Mouse (Mus musculus) left cerebral cortex, postnatal 14 days (tissue): ENCODE results near the gene Slc24a3. TPM values are rescaled to one million over a fixed set of nuclear protein-coding genes. Genes with fewer than 3 reads are reported as not detected.
A peak's percentile ranks its signal among the peaks of the same experiment; 100 is the strongest.

Source experiments
- DNase-seq, 2 experiments: peaks; one replicate each; pipeline ENCODE4 v3.0.0; 2021 to 2022; ENCODE audit warnings: low spot score in 2 of 2, mixed read lengths in 1 of 2
- intact Hi-C: fragments of 180-260 bp; cut with DNase I; formaldehyde crosslinking; loops from one replicate; pipeline ENCODE4 v1.15.1; 2025
- total RNA-seq, 2 experiments: library from RNA; stranded (reverse); gene quantifications; 2 replicates each; pipeline ENCODE4 v1.2.3; 2021

Slc24a3 gene
- total RNA-seq, 2 experiments from 2014 or later = 159 to 160 TPM

DNA sequence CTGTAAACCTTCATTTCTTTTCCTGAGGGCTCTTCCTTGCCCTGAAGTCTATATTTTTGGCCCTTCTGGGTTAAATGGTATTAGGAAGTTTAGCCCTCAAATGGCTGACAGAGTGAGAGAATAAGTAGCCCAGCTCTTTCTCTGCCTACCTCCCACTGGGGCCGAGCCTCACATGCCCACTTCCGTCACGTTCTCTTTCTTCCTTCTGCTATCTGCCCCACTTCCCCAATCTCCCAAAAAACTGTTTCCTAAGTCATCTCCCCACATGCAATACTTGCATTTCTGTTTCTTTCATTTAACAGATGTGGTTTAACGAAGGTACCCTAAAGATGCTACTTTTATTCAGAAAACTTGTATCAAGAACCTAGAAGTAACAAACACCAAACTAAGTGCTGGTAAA lies 406.6 kb downstream of the Slc24a3 start:
- no peak for DNase-seq
- intact Hi-C loops = no loop called here

DNA sequence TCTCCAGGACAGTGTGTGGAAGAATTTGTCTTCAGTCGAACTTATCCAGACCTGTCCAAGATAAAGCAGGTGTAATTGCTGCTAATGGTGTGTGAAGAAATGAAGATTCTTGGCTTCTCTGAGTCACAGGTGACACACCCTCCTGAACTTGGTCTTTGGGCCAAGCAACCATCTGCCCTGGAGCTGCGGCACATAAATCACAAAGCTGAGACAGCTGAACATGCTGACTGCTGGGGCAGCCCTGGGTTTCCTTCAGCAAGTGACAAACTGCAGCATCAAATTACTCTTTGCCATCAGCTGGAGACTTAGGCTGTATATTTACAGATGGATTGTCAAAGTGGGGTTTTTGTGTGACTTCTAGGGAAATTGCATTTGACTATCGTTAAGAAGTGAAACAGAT lies 415.5 kb downstream of the Slc24a3 start:
- intact Hi-C loops = no loop called here
- no peak for DNase-seq

DNA sequence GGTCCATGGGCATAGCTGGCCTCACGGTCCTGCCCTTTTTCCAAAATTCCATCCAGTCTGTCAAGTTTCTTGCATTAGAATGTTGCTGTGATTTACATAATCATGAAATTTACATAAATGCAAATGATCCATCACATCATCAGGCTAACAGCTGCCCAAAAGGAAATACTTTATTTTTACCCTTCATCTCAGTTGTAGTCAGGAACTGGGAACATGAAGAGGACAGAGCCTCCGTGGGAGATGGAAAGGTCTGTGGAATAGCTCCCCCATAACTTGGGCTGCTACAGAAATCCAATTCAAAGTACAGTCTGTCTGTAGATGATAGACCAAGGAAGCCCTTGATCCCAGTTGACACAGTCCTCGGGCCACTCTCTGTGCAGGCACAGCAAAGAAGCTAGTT lies 417.9 kb downstream of the Slc24a3 start:
- intact Hi-C loops = loop anchor here (5.0 kb wide), 2 partner anchors 68 to 948 kb away; no protein-coding TSS in a partner anchor
- peak; percentile 12 to 38 for DNase-seq

DNA sequence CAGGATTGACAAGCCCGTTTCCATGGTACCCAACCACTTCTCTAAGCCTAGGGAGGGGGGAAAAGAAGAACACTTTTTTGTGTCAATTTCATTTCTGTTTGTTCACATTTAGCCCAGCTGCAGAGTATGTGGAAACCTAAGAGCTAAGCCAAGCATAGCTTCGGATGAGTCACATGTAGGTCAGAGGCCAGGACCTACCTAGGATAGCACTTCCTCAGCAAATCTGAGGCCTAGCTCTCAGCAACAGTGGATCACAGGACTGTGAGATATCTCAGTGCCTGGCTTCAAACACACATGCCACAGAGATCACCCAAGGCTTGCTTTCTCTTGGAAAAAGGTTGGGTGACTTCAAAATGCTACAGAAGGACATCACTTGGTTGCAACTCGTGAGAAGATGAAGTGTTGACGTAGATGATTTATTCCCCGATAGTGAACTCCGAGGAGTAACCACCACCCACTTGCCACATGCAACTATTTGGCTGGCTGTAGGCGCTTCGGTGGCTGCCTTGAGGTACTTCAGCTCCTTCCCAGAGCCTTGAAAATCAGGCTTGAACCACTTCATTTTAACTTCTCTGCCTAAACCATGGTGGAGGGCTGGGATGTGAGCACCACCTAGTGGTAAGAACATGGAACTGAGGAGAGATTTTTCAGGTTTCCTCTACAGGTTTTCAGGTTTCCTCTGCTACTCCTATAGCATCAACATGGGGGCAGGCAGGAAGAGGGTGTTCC lies 420.6 kb downstream of the Slc24a3 start:
- intact Hi-C loops = loop anchor here (2.0 to 5.0 kb wide), 3 partner anchors 71 to 951 kb away; no protein-coding TSS in a partner anchor
- peak; percentile 79 to 89 for DNase-seq

DNA sequence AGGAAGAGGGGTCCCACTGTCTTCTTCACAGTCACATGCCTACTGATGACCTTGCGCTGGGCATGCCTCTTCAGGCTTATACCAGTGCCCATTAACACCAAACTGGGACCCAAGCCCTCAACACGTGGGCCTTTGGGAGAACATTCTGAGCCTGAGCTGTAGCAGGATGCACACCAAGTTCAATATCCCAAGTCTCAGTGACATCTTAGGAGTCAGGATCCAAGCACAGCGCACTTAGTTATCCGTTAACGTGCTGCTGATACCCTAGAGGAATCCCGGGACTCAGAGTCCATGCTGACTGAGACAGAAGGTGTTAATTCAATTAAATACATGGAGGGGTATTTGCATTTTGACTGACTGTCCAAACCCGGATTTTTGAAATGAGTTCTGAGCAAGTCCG lies 424.3 kb downstream of the Slc24a3 start:
- intact Hi-C loops = no loop called here
- no peak for DNase-seq

DNA sequence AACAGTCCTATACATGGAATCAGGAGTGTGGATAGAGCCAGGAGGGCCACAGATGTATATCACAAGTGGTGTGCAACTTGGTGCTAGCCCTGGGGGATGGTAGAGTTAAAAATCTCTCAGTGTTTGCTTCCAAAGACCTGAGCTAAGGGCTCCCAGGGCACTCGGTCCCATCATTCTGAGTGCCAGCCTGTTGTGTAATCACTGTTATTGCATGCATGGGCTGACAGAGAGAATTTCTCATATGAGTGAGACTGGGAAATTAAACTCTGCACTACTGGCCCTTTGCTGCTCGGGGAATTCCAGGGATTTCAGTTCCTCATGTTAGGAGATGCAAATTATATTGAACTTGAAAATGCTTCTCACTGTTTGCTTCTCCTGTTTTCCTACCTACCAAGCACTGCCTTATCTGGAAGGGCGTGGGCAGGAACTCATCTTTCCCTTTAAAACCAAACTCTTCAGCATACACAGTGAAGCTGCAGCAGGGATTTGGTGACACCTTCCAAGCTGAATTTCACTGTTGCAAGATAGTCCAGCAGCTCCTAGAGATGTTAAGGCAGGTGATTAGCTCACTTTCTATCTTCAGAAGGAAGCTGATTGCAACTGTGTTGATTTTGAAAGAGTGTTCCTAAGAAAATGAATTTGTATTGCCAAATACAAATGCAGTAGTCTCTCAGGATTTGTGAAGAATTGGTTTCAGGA lies 426.2 kb downstream of the Slc24a3 start:
- intact Hi-C loops = no loop called here
- DNase-seq = no peak

DNA sequence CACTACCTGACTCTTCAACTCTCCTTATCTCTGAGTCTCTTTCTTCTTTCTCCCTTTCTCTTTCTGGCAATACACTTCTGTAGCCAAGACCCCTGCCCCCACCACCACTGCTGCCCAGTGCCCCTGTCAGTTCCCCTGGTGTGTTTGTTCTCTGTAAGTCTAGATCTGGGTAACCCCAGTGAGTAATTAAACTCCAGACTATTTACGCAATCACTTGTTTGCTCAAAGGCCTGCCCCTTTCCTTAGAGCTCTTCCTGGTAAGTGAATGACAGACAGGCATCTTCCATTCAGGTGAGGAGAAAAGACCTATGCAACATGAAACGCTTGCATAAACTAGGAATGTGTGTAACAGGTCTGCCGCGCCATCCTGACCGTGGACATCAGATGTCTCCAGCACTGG lies 430.3 kb downstream of the Slc24a3 start:
- no peak for DNase-seq
- intact Hi-C loops = no loop called here

DNA sequence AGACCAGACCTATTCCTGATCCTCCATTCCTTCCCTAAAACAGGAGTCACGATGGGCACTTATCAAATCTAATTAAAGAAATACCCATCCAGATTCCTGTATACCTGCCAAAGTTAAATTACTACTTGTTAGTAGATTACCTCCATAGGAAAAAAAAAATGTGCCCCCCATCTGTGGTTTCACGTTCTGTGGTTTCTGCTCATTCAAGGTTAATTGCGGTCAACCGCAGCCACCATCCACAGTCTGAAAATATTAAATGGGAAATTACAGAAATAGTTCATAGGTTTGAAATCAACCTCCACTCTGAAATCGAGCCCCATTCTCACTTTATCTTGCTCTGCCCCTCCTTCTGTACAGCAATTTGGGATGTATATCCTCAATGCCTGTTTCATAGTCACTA lies 440.3 kb downstream of the Slc24a3 start:
- DNase-seq = no peak
- intact Hi-C loops = no loop called here

DNA sequence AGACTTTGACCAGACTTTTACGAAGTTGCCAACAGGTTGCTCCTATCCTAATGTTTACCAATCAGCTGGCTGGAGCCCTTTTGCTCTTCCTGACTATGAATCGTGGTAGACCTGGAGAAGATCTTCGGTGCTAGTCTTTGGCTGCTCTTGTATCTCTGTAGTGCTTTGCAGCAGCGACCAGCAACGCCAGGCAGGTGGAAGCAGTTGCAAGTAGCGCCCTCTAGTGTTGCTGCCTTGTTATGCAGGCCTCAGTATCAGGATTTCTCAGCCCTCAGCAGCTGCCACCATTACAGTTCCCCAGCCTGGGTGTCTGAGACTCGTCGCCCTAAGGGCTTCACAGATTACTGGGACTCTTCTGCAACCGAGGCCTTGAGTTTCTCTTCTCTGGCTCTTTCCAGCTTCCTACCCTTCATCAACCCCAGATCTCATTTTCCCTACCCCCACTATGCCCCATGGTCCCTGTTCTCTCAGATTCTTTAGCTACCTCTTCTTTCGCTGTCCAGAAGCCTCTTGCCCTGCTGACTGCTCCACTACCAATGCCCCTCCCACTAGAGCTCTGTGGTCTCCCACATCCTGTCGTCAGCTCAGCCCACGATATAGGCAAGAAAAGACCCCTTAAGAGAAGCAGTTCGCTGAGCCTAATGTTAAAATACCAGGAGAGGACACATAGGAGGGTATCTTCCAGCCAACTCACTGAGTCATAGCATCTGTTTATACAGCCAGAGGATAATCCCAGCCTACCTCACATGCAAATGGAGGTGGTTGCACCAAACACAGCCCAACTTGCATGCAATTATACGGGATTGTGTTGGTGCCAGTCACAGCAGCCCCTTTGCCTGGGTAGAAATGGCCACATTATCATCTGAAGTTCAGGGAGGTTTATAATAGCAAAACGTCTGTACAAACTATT lies 443.5 kb downstream of the Slc24a3 start:
- peak in 1 of 2 experiments; percentile 66 for DNase-seq
- intact Hi-C loops = no loop called here

DNA sequence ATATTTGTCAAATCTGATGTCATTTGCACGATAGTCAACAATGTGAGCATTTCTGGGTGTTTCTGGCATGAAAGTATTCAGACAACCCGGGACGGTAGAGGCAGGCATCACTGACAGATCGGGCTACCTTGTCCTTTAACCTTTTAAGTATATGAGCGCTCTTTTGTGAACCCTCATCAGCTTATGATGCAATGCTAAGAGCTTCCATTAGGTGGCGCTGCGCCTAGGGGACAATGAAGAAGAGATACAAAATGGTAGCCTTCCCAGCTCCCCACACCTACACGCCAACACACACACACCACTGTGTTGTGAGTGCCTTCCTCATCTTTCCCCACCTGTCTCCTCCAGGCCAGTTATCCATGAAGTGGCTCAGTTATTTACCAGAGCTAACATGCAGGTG lies 445.4 kb downstream of the Slc24a3 start:
- intact Hi-C loops = no loop called here
- DNase-seq = no peak

DNA sequence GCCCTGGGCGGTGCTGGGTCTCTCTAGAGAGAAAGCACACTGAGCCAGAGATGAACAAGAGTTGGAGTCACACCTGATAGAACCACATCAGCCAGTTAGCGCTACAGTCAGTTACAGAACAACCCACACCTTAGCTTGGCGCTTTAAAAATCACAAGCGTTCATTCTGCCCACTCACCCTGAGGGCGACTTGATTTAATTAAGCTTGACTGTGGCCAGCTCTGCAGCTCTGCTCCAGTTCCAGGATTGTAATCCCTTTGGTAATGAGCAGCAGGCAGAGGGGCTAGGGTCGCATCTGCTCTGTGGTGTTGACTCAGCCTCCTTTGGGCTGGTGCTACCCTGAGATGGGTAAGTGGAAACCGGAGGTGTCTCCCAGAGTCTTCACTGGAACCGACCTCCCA lies 446.2 kb downstream of the Slc24a3 start:
- intact Hi-C loops = no loop called here
- no peak for DNase-seq

DNA sequence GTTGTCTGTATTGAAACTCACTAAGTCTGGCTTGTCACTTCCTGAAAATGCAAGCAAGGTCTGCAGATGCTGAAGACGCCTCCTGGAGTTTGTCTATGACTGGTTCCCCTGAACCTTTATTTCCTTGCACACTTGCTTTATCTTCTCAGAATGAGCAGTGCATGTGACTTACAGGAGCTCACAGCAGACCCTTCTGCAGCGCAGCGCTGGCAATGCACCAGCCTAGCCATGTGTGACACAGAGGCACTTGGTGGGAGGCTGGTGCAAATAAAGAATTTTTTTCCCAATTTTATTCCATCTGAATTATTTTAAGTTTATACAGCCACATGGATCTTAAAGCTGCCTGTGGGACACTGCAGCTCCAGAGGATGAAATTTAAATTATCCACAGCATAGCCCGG lies 452.1 kb downstream of the Slc24a3 start:
- DNase-seq = peak in 1 of 2 experiments; percentile 46
- intact Hi-C loops = no loop called here

DNA sequence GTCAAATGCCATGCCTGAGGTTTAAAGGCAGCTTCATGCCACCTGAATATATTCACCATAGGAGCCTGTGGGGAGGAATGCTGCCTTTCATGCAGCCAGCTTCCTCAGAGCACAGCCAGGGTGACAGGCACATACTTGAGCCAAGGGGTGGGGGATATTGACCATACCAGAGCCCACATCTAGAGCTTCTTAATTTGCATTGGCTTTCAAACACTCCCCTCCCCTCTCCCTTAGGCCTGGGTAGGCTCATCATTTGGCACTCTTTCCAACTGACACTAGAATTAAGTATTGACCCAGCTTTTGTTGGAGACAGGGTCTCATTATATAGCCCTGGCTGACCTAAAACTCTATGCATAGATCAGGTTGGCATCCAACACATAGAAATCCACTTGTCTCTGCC lies 453.2 kb downstream of the Slc24a3 start:
- intact Hi-C loops = no loop called here
- DNase-seq = no peak

DNA sequence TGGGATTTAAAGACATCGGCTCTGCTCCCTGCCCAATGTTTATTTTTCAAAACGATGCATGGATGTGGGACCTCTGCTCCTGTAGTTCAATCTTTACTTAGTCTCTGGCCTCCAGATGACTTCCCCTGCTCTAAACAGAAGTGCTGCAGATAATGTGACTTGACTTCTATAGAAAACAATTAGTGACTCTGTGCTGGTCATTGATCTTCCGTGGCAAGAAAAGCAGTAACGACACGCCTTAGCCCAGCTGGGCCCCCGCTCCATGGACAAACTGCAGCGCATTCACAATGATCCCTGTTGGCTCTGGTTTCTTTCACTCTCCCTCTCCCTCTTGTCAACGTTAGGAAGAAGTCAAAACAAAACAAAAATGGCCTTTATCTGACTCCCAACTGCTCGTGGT lies 453.6 kb downstream of the Slc24a3 start:
- intact Hi-C loops = no loop called here

DNA sequence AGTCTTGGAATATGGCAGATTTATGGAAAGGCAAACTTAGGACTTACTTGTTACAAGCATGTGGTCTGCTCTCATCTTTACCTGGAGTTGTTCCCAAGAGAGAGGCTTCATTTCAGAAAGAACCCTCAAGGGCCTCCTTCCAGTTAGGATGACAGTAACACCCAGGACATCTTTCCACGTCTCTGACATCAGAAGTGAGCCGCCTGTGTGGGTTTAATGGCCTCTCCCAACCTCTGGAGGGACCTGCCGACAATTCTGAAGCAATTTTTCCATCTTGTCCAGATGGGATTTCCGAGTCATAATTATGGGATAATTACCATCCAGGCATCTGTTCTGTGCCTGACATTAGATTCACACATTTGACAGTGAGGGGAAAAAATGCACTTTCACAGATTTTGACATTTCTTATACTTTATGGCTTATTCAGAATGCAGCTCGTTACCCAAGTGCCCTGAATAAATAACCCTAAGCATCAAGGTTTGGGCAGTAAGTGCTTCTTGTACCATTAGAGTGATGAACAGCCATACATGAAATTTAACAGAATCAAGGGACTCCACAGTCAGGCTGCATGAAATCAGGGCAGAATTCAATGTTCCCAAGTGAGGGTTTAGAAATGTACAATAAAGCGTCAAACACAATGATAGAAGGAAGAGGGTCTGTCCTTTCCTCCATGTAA lies 463.7 kb downstream of the Slc24a3 start:
- no peak for DNase-seq
- intact Hi-C loops = no loop called here

More for the DNA sequence above, 453.6 kb downstream of the Slc24a3 start:
- DNase-seq = no peak

DNA sequence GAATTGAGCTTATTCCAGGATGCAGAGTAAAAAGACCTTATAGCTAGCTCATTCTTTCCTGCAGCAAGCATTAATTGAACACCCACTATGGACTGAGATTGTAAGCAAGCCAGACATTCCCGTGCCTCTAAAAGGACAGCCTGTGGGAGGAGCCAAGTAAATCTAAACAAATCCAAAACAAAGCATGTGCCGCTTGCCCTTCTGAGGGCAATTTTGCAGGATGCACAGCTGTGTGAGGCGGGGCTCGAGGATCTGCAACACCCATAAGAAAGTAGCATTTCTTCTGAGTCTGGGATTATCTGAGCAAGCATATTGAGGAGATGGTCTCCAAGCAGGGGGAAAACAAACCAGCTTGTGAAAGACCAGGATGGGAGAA lies 464.2 kb downstream of the Slc24a3 start:
- DNase-seq = no peak

DNA sequence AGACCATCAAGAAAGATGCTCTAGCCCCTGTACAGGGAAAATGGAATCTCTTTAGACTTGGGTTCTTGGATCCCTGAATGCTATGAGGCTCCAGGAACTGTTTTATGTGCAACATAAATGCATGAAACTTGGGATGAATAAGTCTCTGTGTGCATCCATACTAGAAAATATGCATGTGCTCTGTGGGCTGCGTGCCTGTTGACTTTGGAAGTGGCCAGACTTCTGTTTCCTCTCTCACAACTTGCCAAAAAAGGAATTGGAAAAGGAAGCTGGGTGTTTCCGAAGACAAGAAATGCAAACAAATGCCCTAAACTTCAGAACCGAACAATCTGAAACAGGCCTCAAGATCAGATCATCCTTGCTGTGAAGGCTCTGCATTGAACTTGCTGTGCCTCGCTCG lies 466.3 kb downstream of the Slc24a3 start:
- DNase-seq = no peak

More for the DNA sequence above, 464.2 kb downstream of the Slc24a3 start:
- intact Hi-C loops = no loop called here

DNA sequence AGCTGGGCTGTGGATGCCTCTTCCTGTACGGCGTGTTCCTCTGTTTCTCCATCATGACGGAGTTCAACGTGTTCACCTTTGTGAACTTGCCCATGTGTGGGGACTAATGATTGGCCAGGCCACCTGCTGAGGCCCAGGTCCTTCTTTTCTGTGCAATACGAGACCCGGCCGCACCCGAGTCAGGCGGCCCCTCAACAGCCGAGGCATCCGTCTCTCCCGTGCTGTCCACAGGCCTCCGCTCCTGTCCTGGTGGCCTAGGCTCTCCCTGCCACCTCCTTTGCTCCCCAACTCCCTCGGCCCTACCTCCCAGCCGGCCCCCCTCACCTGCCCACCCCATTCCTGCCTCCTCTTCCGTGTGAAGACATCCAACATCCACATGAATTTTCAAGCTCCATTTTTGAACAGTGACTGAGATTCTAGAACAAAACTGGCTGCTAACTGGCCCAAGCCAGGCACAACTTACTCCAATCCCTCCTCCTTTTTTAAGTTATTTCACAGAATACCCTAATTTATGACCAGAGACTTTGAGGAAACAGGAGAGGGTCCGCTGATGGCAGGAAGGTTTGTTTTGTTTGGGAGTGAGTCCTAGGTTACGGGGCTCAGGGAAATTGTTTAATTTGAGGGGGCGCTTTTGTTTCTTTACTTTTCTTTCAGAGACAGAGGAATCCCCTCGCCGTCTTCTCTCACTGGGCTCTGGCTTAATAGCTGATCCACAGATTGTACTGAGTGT lies 472.9 kb downstream of the Slc24a3 start:
- intact Hi-C loops = no loop called here
- DNase-seq = no peak

More for the DNA sequence above, 466.3 kb downstream of the Slc24a3 start:
- intact Hi-C loops = no loop called here
